Mouse (Mus musculus): ENCODE results near the gene Ncan.

The Ncan gene

GRCm38 (mm10) chr8:70084191-70085065, 36.2 kb downstream of the Ncan start:
- 4% methylated on average over 71 of the region's 71 CpGs for WGBS

GRCm38 (mm10) chr8:70083285-70083684, 37.4 kb downstream of the Ncan start, which contains the start of gene Hapln4:
Hapln4 (plus strand) TSS chr8:70083457.
- WGBS: under 1% methylated on average over 26 of the region's 26 CpGs

GRCm38 (mm10) chr8:70081976-70082375, 38.7 kb downstream of the Ncan start:
- WGBS: 77% methylated on average over 2 of the region's 2 CpGs

GRCm38 (mm10) chr8:70073682-70074081, 47.0 kb downstream of the Ncan start:
- 83% methylated on average over 1 of the region's 1 CpGs for WGBS

- WGBS: 74% methylated on average over 8 of the region's 8 CpGs
These were observed 47.6 kb downstream of the Ncan start for GRCm38 (mm10) chr8:70073120-70073519.

GRCm38 (mm10) chr8:70072441-70073069, 48.1 kb downstream of the Ncan start, which contains the start of gene Tm6sf2:
Tm6sf2 (plus strand) TSS chr8:70072924.
- WGBS: 23% methylated on average over 27 of the region's 27 CpGs

- 74% methylated on average over 2 of the region's 2 CpGs for WGBS
These were observed 48.7 kb downstream of the Ncan start for GRCm38 (mm10) chr8:70071836-70072440.

- 76% methylated on average over 1 of the region's 1 CpGs for WGBS
These were observed 63.0 kb downstream of the Ncan start for GRCm38 (mm10) chr8:70057721-70058120.

DNA sequence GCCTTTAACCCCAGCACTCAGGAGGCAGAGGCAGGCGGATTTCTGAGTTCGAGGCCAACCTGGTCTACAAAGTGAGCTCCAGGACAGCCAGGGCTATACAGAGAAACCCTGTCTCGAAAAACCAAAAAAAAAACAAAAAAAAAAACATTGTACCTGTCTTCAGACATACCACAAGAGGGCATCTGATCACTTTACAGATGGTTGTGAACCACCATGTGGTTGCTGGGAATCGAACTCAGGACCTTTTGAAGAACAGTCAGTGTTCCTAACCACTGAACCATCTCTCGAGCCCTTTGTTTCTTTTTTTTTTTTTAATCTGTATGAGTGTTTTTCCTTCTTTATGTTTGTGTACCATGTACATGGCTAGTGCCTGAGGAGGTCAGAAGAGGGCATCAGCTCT, 70.2 kb downstream of the Ncan start:
- WGBS: 91% methylated on average over 5 of the region's 5 CpGs

- 83% methylated on average over 5 of the region's 5 CpGs for WGBS
These were observed 76.7 kb downstream of the Ncan start for GRCm38 (mm10) chr8:70043996-70044395.
